Mouse (Mus musculus) kidney, adult 2 months (tissue): ENCODE measurements around the gene Gli2. TPM values are rescaled to one million over a fixed set of nuclear protein-coding genes. Genes with fewer than 3 reads are reported as not detected.
A peak's percentile ranks its signal among the peaks of the same experiment; 100 is the strongest.

Experiments used
- DNase-seq: peaks from one replicate; pipeline ENCODE4 v3.0.0; 2021
- H3K27ac ChIP-seq: fragments of 200-500 bp; 2 replicates; pipeline ENCODE4 v1.5.1; 2012; ENCODE audit warnings: low read depth, low read length, control low read depth, inconsistent platforms; ENCODE audit not compliant: insufficient read depth
- H3K27me3 ChIP-seq: fragments of 200-500 bp; replicated peaks from 2 replicates; pipeline ENCODE4 v1.6.1; 2012; ENCODE audit warnings: mild to moderate bottlenecking, moderate library complexity, low read length, inconsistent platforms; ENCODE audit not compliant: control insufficient read depth, insufficient read depth
- H3K36me3 ChIP-seq: fragments of 200-500 bp; 2 replicates; pipeline ENCODE4 v1.6.1; 2012; ENCODE audit warnings: mild to moderate bottlenecking, moderate library complexity, low read length, inconsistent platforms; ENCODE audit not compliant: control insufficient read depth, insufficient read depth
- H3K4me1 ChIP-seq: fragments of 200-500 bp; 2 replicates; pipeline ENCODE4 v1.6.1; 2011; ENCODE audit warnings: low read length; ENCODE audit not compliant: control insufficient read depth, insufficient read depth
- H3K4me3 ChIP-seq: fragments of 200-500 bp; 2 replicates; pipeline ENCODE4 v1.5.1; 2011; ENCODE audit warnings: mild to moderate bottlenecking, low read depth, low read length, control low read depth; ENCODE audit not compliant: insufficient read depth
- CTCF ChIP-seq: fragments of 200-500 bp; conservative IDR thresholded peaks from 2 replicates; pipeline ENCODE4 v1.5.1; 2011; ENCODE audit warnings: low read depth, mild to moderate bottlenecking, control low read depth, low read length, moderate library complexity, mixed read lengths; ENCODE audit not compliant: insufficient read depth, insufficient read length
- POLR2A ChIP-seq: fragments of 200-500 bp; IDR thresholded peaks from one replicate; pipeline ENCODE4 v1.6.1; 2011; ENCODE audit warnings: low read depth, low read length, control low read depth
- WGBS: fragments of 180-500 bp; shearing (Covaris S2); methylation state at CpG from one replicate; pipeline ENCODE4 v1.1.7; 2018; 5-methylcytosine and 5-hydroxymethylcytosine counted together
- polyA plus RNA-seq: library from polyadenylated mRNA; depleted of rRNA; stranded (reverse); fragments of >200 nt; gene quantifications from 2 replicates; pipeline ENCODE4 v1.2.3, GENCODE M21; 2012

Gli2 gene
- polyA plus RNA-seq, 1 experiment = 0.44 TPM

- Histone ChIP-seq H3K27me3 (no peaks in the 10 kb centered on the region), H3K4me3 (no peak overlapping the region), H3K27ac (no peak overlapping the region), H3K36me3 (no peaks in the 10 kb centered on the region), H3K4me1 (no peaks in the 10 kb centered on the region)
- no peak for DNase-seq
- no peak for TF ChIP-seq POLR2A
- TF ChIP-seq CTCF = no peak
- WGBS = 22% methylated on average over 16 of the region's 16 CpGs
Measured at GRCm38 (mm10) chr1:118981943-118982804, 71.2 kb downstream of the Gli2 start.

GRCm38 (mm10) chr1:118980636-118981035 lies 72.8 kb downstream of the Gli2 start:
- WGBS = 47% methylated on average over 7 of the region's 7 CpGs
- Histone ChIP-seq H3K27me3 (no peaks in the 10 kb centered on the region), H3K4me3 (no peak overlapping the region), H3K27ac (no peak overlapping the region), H3K36me3 (no peaks in the 10 kb centered on the region), H3K4me1 (no peaks in the 10 kb centered on the region)
- no peak for DNase-seq
- TF ChIP-seq CTCF = no peak
- no peak for TF ChIP-seq POLR2A

GRCm38 (mm10) chr1:118976596-118976995 lies 76.8 kb downstream of the Gli2 start:
- no peak overlapping the region for H3K4me3 ChIP-seq
- no peaks in the 10 kb centered on the region for H3K27me3 ChIP-seq
- no peaks in the 10 kb centered on the region for H3K36me3 ChIP-seq
- DNase-seq = peak; percentile 21
- no peaks in the 10 kb centered on the region for H3K4me1 ChIP-seq
- H3K27ac ChIP-seq = no peak overlapping the region
- WGBS = 44% methylated on average over 9 of the region's 9 CpGs
- TF ChIP-seq POLR2A = no peak
- no peak for TF ChIP-seq CTCF

GRCm38 (mm10) chr1:118975376-118975775 lies 78.0 kb downstream of the Gli2 start:
- no peaks in the 10 kb centered on the region for H3K4me1 ChIP-seq
- TF ChIP-seq CTCF = no peak
- TF ChIP-seq POLR2A = no peak

GRCm38 (mm10) chr1:118970068-118970467 lies 83.4 kb downstream of the Gli2 start:
- 100% methylated on average over 2 of the region's 3 CpGs for WGBS
- Histone ChIP-seq H3K27ac (no peak overlapping the region), H3K36me3 (no peaks in the 10 kb centered on the region), H3K4me1 (no peaks in the 10 kb centered on the region), H3K27me3 (no peaks in the 10 kb centered on the region), H3K4me3 (no peak overlapping the region)
- TF ChIP-seq CTCF (no peak), POLR2A (no peak)
- DNase-seq = no peak

More at GRCm38 (mm10) chr1:118975376-118975775, 78.0 kb downstream of the Gli2 start:
- 95% methylated on average over 3 of the region's 3 CpGs for WGBS
- no peaks in the 10 kb centered on the region for H3K36me3 ChIP-seq
- no peak overlapping the region for H3K4me3 ChIP-seq
- no peak for DNase-seq
- no peaks in the 10 kb centered on the region for H3K27me3 ChIP-seq
- H3K27ac ChIP-seq = no peak overlapping the region

GRCm38 (mm10) chr1:118969409-118969808 lies 84.0 kb downstream of the Gli2 start:
- Histone ChIP-seq H3K27ac (no peak overlapping the region), H3K27me3 (no peaks in the 10 kb centered on the region), H3K4me1 (no peaks in the 10 kb centered on the region), H3K4me3 (no peak overlapping the region), H3K36me3 (no peaks in the 10 kb centered on the region)
- no peak for DNase-seq
- no peak for TF ChIP-seq POLR2A
- no peak for TF ChIP-seq CTCF
- WGBS = 74% methylated on average over 11 of the region's 11 CpGs

- H3K27ac ChIP-seq = no peak overlapping the region
- no peaks in the 10 kb centered on the region for H3K27me3 ChIP-seq
- no peaks in the 10 kb centered on the region for H3K36me3 ChIP-seq
- H3K4me3 ChIP-seq = no peak overlapping the region
- no peaks in the 10 kb centered on the region for H3K4me1 ChIP-seq
- no peak for DNase-seq
- TF ChIP-seq POLR2A (no peak), CTCF (no peak)
- 74% methylated on average over 5 of the region's 5 CpGs for WGBS
Measured at GRCm38 (mm10) chr1:118968661-118969179, 84.7 kb downstream of the Gli2 start.
